In the genomic region with DNA sequence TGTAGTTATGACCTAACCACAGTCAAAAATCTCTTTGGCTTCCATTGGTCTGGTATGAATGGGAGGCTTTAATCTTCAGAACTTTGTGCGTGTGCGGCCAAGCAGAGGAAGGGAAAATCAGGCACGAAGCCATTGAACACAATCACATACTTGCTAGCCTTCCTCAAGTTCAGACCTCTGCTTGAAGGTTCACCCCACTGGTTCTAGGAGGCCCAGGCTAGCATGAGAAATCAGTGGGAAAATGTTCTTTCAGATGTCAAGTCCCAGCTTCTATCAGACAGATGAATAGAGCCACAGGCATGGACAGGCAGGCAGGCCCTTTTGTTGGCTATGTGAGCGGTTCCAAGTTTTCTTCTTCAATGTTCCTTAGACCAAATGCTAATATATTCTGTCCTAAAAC, we compare ENCODE assay signal across 18 mouse cellular contexts. TPM values are rescaled to one million over a fixed set of nuclear protein-coding genes. Genes with fewer than 3 reads are reported as not detected.
DNase-seq lines count a peak whose midpoint lies in the region; ATAC-seq and TF ChIP-seq lines count a peak whose summit lies in the region.
"Had no signal": no experiment of that assay in that cellular context is flagged by ENCODE, and none has a peak within 500 bp of the region (broad histone marks: within the 10 kb centered on the region; RNA-seq: fewer than 3 reads in every experiment).

No protein-coding gene starts in this region.

- WGBS in forebrain, embryonic 13.5 days = 33% methylated on average over 4 of the region's 4 CpGs
- WGBS in forebrain, postnatal 0 days = 22% methylated on average over 4 of the region's 4 CpGs
- WGBS in forebrain, embryonic 16.5 days = 32% methylated on average over 4 of the region's 4 CpGs
- 60% methylated on average over 4 of the region's 4 CpGs for WGBS in forebrain, embryonic 11.5 days
- WGBS in stomach, postnatal 0 days = 59% methylated on average over 4 of the region's 4 CpGs

- TF ChIP-seq CTCF in forebrain, postnatal 0 days (IDR thresholded peaks at IDR 0.05; ENCODE audit: low read depth) = no peak
- no peak for TF ChIP-seq CTCF in stomach, postnatal 0 days (IDR thresholded peaks at IDR 0.05; ENCODE audit: low read depth)

- H3K27ac ChIP-seq in forebrain, embryonic 13.5 days = no peak overlapping the region
- no peak overlapping the region for H3K27ac ChIP-seq in forebrain, postnatal 0 days (ENCODE audit: low read depth, low read length)
- no peak overlapping the region for H3K27ac ChIP-seq in forebrain, embryonic 16.5 days (ENCODE audit: low read length)
- no peak overlapping the region for H3K27ac ChIP-seq in forebrain, embryonic 11.5 days (ENCODE audit: low read depth, low read length)
- peak overlapping the region; percentile 9; the same call in 1 of the 2 replicates for H3K27ac ChIP-seq in stomach, postnatal 0 days (replicated peaks)
- H3K27ac ChIP-seq: hindbrain, embryonic 10.5 days; hindbrain, embryonic 14.5 days had no signal

- no peak for DNase-seq in forebrain, postnatal 0 days
- no peak for DNase-seq in forebrain, embryonic 11.5 days (ENCODE audit: low spot score)
- peak; percentile 54 for DNase-seq in Muller cell, postnatal 12 days (ENCODE audit: inconsistent ontology term)
- DNase-seq in stomach, postnatal 0 days (ENCODE audit: low spot score) = no peak
- no peak for DNase-seq in retina, embryonic 14.5 days (ENCODE audit: low spot score)
- DNase-seq: adrenal gland, postnatal 14 days; cerebellum, adult 18-20 months; cerebellum, adult 9-10 months; gastrocnemius, postnatal 10 days; gastrocnemius, postnatal 36 days; heart, postnatal 36 days had no signal

- H3K9ac ChIP-seq in forebrain, embryonic 13.5 days = no peak overlapping the region
- no peak overlapping the region for H3K9ac ChIP-seq in forebrain, postnatal 0 days
- H3K9ac ChIP-seq in forebrain, embryonic 16.5 days (replicated peaks; ENCODE audit: low read depth, low read length) = no peak overlapping the region
- no peak overlapping the region for H3K9ac ChIP-seq in forebrain, embryonic 11.5 days (ENCODE audit: low read length)
- no peak overlapping the region for H3K9ac ChIP-seq in stomach, postnatal 0 days (ENCODE audit: low read length)
- H3K9ac ChIP-seq: hindbrain, embryonic 14.5 days had no signal

- no peaks in the 10 kb centered on the region for H3K9me3 ChIP-seq in forebrain, embryonic 13.5 days (replicated peaks)
- H3K9me3 ChIP-seq in forebrain, postnatal 0 days (ENCODE audit: low read length) = no peaks in the 10 kb centered on the region
- H3K9me3 ChIP-seq in forebrain, embryonic 16.5 days (ENCODE audit: control insufficient read depth, low read length) = no peaks in the 10 kb centered on the region
- H3K9me3 ChIP-seq in forebrain, embryonic 11.5 days (ENCODE audit: control insufficient read depth, low read length) = no peaks in the 10 kb centered on the region
- H3K9me3 ChIP-seq in stomach, postnatal 0 days (ENCODE audit: control insufficient read depth, low read length) = no peaks in the 10 kb centered on the region
- H3K9me3 ChIP-seq: hindbrain, embryonic 10.5 days had no signal

- H3K36me3 ChIP-seq in forebrain, embryonic 13.5 days (ENCODE audit: poor library complexity, severe bottlenecking) = no peaks in the 10 kb centered on the region
- H3K36me3 ChIP-seq in forebrain, postnatal 0 days (ENCODE audit: insufficient read depth) = no peaks in the 10 kb centered on the region
- H3K36me3 ChIP-seq in forebrain, embryonic 16.5 days (ENCODE audit: control insufficient read depth, insufficient read depth) = no peaks in the 10 kb centered on the region
- H3K36me3 ChIP-seq in forebrain, embryonic 11.5 days (ENCODE audit: control insufficient read depth, insufficient read depth, low read length) = no peaks in the 10 kb centered on the region; the same call in 1 of the 2 replicates
- no peaks in the 10 kb centered on the region for H3K36me3 ChIP-seq in stomach, postnatal 0 days (ENCODE audit: control insufficient read depth, insufficient read depth, low read length)
- H3K36me3 ChIP-seq: hindbrain, embryonic 10.5 days had no signal

- ATAC-seq in forebrain, embryonic 13.5 days = peak; percentile 55; the same call in 1 of the 2 replicates
- ATAC-seq in forebrain, postnatal 0 days = no peak
- ATAC-seq in forebrain, embryonic 16.5 days = peak; percentile 69; the same call in 1 of the 2 replicates
- ATAC-seq in forebrain, embryonic 11.5 days (replicated peaks; ENCODE audit: low FRiP score) = no peak
- ATAC-seq in stomach, postnatal 0 days (ENCODE audit: low FRiP score, low TSS enrichment) = no peak
- ATAC-seq: intestine, postnatal 0 days; Patski had no signal

- no peak overlapping the region for H3K4me3 ChIP-seq in forebrain, embryonic 13.5 days
- no peak overlapping the region for H3K4me3 ChIP-seq in forebrain, postnatal 0 days (ENCODE audit: low read depth, low read length)
- no peak overlapping the region for H3K4me3 ChIP-seq in forebrain, embryonic 16.5 days (replicated peaks; ENCODE audit: low read length)
- no peak overlapping the region for H3K4me3 ChIP-seq in forebrain, embryonic 11.5 days (ENCODE audit: low read depth, low read length)
- no peak overlapping the region for H3K4me3 ChIP-seq in stomach, postnatal 0 days (ENCODE audit: low read depth, low read length)
- H3K4me3 ChIP-seq: hindbrain, embryonic 10.5 days had no signal

- 0 out of 2 replicates have a peak, but pooled peaks cover 9% of the 10 kb centered on the region for H3K4me1 ChIP-seq in forebrain, embryonic 13.5 days
- H3K4me1 ChIP-seq in forebrain, postnatal 0 days (ENCODE audit: insufficient read depth) = no peaks in the 10 kb centered on the region
- 0 out of 2 replicates have a peak, but pooled peaks cover under 1% of the 10 kb centered on the region for H3K4me1 ChIP-seq in forebrain, embryonic 16.5 days (replicated peaks; ENCODE audit: control insufficient read depth, insufficient read depth, low read length)
- H3K4me1 ChIP-seq in forebrain, embryonic 11.5 days (replicated peaks; ENCODE audit: control insufficient read depth, insufficient read depth, low read length) = no peaks in the 10 kb centered on the region
- no peaks in the 10 kb centered on the region; the same call in 1 of the 2 replicates for H3K4me1 ChIP-seq in stomach, postnatal 0 days (replicated peaks; ENCODE audit: control insufficient read depth, insufficient read depth)

- no peaks in the 10 kb centered on the region for H3K27me3 ChIP-seq in forebrain, embryonic 13.5 days
- H3K27me3 ChIP-seq in forebrain, postnatal 0 days (ENCODE audit: insufficient read depth, low read length) = no peaks in the 10 kb centered on the region
- no peaks in the 10 kb centered on the region for H3K27me3 ChIP-seq in forebrain, embryonic 16.5 days (replicated peaks; ENCODE audit: control insufficient read depth, insufficient read depth, low read length)
- no peaks in the 10 kb centered on the region for H3K27me3 ChIP-seq in forebrain, embryonic 11.5 days (ENCODE audit: control insufficient read depth, insufficient read depth, low read length)
- H3K27me3 ChIP-seq in stomach, postnatal 0 days (ENCODE audit: control insufficient read depth, insufficient read depth, low read length) = no peaks in the 10 kb centered on the region
- H3K27me3 ChIP-seq: Patski had no signal

- no peak overlapping the region for H3K4me2 ChIP-seq in forebrain, embryonic 13.5 days
- no peak overlapping the region for H3K4me2 ChIP-seq in forebrain, postnatal 0 days (ENCODE audit: low read depth)
- no peak overlapping the region for H3K4me2 ChIP-seq in forebrain, embryonic 16.5 days (ENCODE audit: low read length)
- no peak overlapping the region for H3K4me2 ChIP-seq in forebrain, embryonic 11.5 days (ENCODE audit: low read depth, low read length, severe bottlenecking)
- no peak overlapping the region for H3K4me2 ChIP-seq in stomach, postnatal 0 days (replicated peaks; ENCODE audit: low read depth)
- H3K4me2 ChIP-seq: heart, embryonic 11.5 days; hindbrain, embryonic 14.5 days had no signal

- TF ChIP-seq EP300 in stomach, postnatal 0 days (optimal IDR thresholded peaks at IDR 0.05) = no peak

RNA-seq across cellular contexts. Expression of gene Bmpr2, which starts 32.5 kb away (rescaled TPM):
- 12.4 and 12.6 TPM in 2 replicates for polyA plus RNA-seq in forebrain, embryonic 13.5 days (2015; fragmentation: Nextera tagmentation; extraction: Ambion mirVana)
- 59.8 and 71.4 TPM in 2 replicates for total RNA-seq in forebrain, postnatal 0 days (2014; rRNA removed)
- 5.5 and 8.9 TPM in 2 replicates for polyA plus RNA-seq in forebrain, postnatal 0 days (2015; fragmentation: Nextera tagmentation; extraction: Ambion mirVana)
- 13.5 and 15.4 TPM in 2 replicates for polyA plus RNA-seq in forebrain, embryonic 16.5 days (2015; fragmentation: Nextera tagmentation; extraction: Ambion mirVana)
- 11.7 and 12.3 TPM in 2 replicates for polyA plus RNA-seq in forebrain, embryonic 11.5 days (2014; fragmentation: Nextera tagmentation; extraction: Ambion mirVana)
- 5.2 and 5.6 TPM in 2 replicates for polyA plus RNA-seq in stomach, postnatal 0 days (2015; fragmentation: Nextera tagmentation; extraction: Ambion mirVana)

RNA-seq across cellular contexts. Expression of gene Nop58, which starts 46.0 kb away (rescaled TPM):
- 226 and 246 TPM in 2 replicates for polyA plus RNA-seq in forebrain, embryonic 13.5 days (2015; fragmentation: Nextera tagmentation; extraction: Ambion mirVana)
- total RNA-seq in forebrain, postnatal 0 days (2014; rRNA removed) = 79.6 and 91.1 TPM in 2 replicates
- polyA plus RNA-seq in forebrain, postnatal 0 days (2015; fragmentation: Nextera tagmentation; extraction: Ambion mirVana) = 106 and 143 TPM in 2 replicates
- polyA plus RNA-seq in forebrain, embryonic 16.5 days (2015; fragmentation: Nextera tagmentation; extraction: Ambion mirVana) = 172 and 181 TPM in 2 replicates
- 283 and 311 TPM in 2 replicates for polyA plus RNA-seq in forebrain, embryonic 11.5 days (2014; fragmentation: Nextera tagmentation; extraction: Ambion mirVana)
- polyA plus RNA-seq in stomach, postnatal 0 days (2015; fragmentation: Nextera tagmentation; extraction: Ambion mirVana) = 111 and 116 TPM in 2 replicates

Comparison
In these comparisons a context has a peak if more than half of its experiments do, and no peak if none do; other contexts are left out.
1. ATAC-seq: peak in forebrain, embryonic 13.5 days (single experiment) and forebrain, embryonic 16.5 days (single experiment); none in forebrain, postnatal 0 days (single experiment), forebrain, embryonic 11.5 days (single experiment) and stomach, postnatal 0 days (single experiment).